Mouse (Mus musculus) cerebellum, adult 2 months (tissue): ENCODE data around the gene Zfp593.

ENCODE experiments used
- CTCF ChIP-seq: fragments of 200-500 bp; IDR thresholded peaks from 2 replicates; pipeline ENCODE4 v1.5.1; 2011; ENCODE audit warnings: low read depth, mild to moderate bottlenecking, control low read depth, low read length, moderate library complexity, borderline replicate concordance; ENCODE audit not compliant: insufficient read depth
- POLR2A ChIP-seq: fragments of 200-500 bp; IDR thresholded peaks from 2 replicates; pipeline ENCODE4 v1.6.1; 2011; ENCODE audit warnings: low read length, control low read depth, borderline replicate concordance; ENCODE audit not compliant: insufficient read depth

- TF ChIP-seq POLR2A (peak; percentile 48; the same call in 1 of the 2 replicates), CTCF (peak; percentile 76)
These were observed at the start of gene Zfp593 for GRCm38 (mm10) chr4:134245148-134245843.
